Mouse (Mus musculus): ENCODE results near the gene Utp4.
"Not testable (repeated sequence)": the region's sequence is repeated elsewhere in the genome, so short reads cannot be mapped to it uniquely, and the experiment has no call there.

Utp4 gene

GRCm38 (mm10) chr8:106893481-106894156, at the start of gene Utp4:
Gene Utp4, plus strand, starts transcription at chr8:106893636.
- peak; percentile 91 for DNase-seq (ENCODE audit: low spot score)

- DNase-seq (ENCODE audit: low spot score): no peak
Measured at GRCm38 (mm10) chr8:106850034-106850433, 43.4 kb upstream of the Utp4 start.

- no peak for DNase-seq (ENCODE audit: low spot score)
Measured at GRCm38 (mm10) chr8:106854534-106855241, 38.7 kb upstream of the Utp4 start.

GRCm38 (mm10) chr8:106855242-106855562, 38.2 kb upstream of the Utp4 start:
- DNase-seq (ENCODE audit: low spot score): no peak

GRCm38 (mm10) chr8:106862845-106863244, 30.6 kb upstream of the Utp4 start:
- no peak for DNase-seq (ENCODE audit: low spot score)

GRCm38 (mm10) chr8:106865354-106865753, 28.1 kb upstream of the Utp4 start:
- no peak for DNase-seq (ENCODE audit: low spot score)

GRCm38 (mm10) chr8:106870051-106870450, 23.4 kb upstream of the Utp4 start, which contains the start of gene Has3:
Gene Has3, plus strand, starts transcription at chr8:106870242.
- DNase-seq (ENCODE audit: low spot score): no peak

GRCm38 (mm10) chr8:106870537-106871327, 22.7 kb upstream of the Utp4 start:
- peak; percentile 71 for DNase-seq (ENCODE audit: low spot score)

GRCm38 (mm10) chr8:106871328-106871926, 22.0 kb upstream of the Utp4 start:
- no peak for DNase-seq (ENCODE audit: low spot score)

- DNase-seq (ENCODE audit: low spot score): peak; percentile 75
Measured at GRCm38 (mm10) chr8:106871931-106872371, 21.5 kb upstream of the Utp4 start.

GRCm38 (mm10) chr8:106872454-106873034, 20.9 kb upstream of the Utp4 start:
- DNase-seq (ENCODE audit: low spot score): peak; percentile 31

- no peak for DNase-seq (ENCODE audit: low spot score)
Measured at GRCm38 (mm10) chr8:106880121-106880707, 13.2 kb upstream of the Utp4 start.

GRCm38 (mm10) chr8:106884094-106884493, 9.3 kb upstream of the Utp4 start:
- not testable (repeated sequence) for DNase-seq (ENCODE audit: low spot score)

- DNase-seq (ENCODE audit: low spot score): not testable (repeated sequence)
Measured at GRCm38 (mm10) chr8:106884826-106885400, 8.5 kb upstream of the Utp4 start.

GRCm38 (mm10) chr8:106887336-106888189, 5.9 kb upstream of the Utp4 start:
- DNase-seq (ENCODE audit: low spot score): peak; percentile 88

- DNase-seq (ENCODE audit: low spot score): no peak
Measured at GRCm38 (mm10) chr8:106888803-106889202, 4.6 kb upstream of the Utp4 start.

GRCm38 (mm10) chr8:106892210-106892805, 1.1 kb upstream of the Utp4 start:
- peak; percentile 75 for DNase-seq (ENCODE audit: low spot score)

- peak; percentile 58 for DNase-seq (ENCODE audit: low spot score)
Measured at GRCm38 (mm10) chr8:106892806-106893451, 507 bp upstream of the Utp4 start.

- DNase-seq (ENCODE audit: low spot score): no peak
Measured at GRCm38 (mm10) chr8:106899473-106899872, 6.0 kb downstream of the Utp4 start.
